Mouse (Mus musculus) kidney, adult 18-20 months (tissue): Measurements from ENCODE around the gene Copz1.
A peak's percentile ranks its signal among the peaks of the same experiment; 100 is the strongest.
"Not testable (repeated sequence)": the region's sequence is repeated elsewhere in the genome, so short reads cannot be mapped to it uniquely, and the experiment has no call there.

Experiments used
- DNase-seq: peaks from one replicate; pipeline ENCODE4 v3.0.0; 2021

Gene Copz1

DNA sequence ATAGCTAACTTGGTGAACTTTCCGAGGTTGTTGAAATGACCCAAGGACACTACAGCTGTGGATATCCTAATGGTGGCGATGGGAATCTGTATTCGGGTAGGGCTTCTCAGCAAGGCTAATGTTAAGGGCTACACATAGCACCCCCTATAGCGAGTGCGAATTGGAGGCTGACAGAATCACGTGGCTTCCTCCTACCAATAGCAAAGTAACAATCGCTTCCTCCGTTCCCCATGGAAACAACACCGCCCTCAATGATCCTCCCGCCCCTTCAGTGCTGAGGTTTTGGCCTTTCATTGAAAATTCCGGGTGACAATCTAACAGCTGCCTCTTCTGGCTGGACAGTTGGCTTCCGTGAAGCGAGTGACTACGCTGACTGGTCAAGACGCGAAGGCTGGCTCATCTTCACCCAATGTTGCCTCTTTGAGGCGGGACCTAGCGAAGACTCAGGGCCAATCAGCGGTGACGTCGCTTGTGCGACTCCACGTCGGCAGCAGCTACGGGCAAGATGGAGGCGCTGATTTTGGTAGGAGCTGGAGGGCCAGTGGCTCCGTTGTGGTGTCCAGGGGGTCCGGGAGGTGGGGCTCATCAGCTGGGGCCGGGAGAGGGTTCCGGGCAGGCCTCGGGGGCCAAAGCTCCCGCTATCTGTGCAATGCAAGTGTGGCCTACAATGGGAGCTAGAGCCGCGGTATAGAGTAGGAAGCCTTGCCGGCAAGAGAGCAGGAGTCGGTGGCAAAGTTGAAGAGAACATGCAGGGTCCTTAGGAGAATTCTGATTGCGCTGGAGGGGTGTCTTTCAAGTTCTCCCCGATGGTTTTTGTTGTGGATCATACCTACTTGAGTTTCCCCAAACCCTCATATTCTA, at the start of gene Copz1:
TSS of gene Copz1 (plus strand) at position 296 of the 861 bp plus-strand sequence.
- peak; percentile 93 for DNase-seq

DNA sequence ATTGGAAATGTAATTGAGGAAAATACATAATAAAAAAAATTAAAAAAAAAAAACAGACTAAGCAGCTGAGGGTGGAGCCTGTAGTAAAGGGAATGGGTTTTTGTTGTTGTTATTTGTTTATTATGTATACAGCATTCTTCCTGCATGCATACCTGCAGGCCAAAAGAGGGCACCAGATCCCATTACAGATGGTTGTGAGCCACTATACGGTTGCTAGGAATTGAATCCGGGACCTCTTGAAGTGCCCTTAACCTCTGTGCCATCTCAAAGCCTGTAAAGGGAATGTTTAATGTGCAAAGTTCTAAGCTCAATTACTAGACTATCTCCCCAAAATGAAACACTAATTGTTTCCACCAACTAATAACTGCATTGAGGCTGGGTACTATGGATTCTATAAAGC, 48.4 kb upstream of the Copz1 start:
- DNase-seq, result no peak

DNA sequence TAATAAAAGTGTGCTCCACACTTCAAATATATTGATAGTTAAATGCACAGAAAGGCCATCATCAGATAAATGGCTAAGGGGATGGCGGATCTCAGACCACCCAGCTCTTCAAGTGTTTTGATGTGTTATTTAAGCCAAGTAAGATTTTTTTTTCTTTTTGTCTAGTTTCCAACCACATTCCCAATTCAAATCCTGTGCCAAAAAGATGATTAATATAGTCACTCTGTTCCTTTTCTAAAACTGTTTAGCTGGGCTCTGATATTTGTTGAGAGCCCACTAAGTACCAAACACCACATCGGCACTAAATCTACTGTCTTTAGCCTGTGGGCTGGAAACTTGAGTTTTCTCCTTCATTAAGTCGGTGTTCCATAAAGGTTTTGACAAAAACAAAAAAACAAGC, 45.5 kb upstream of the Copz1 start:
- DNase-seq, result no peak

GRCm38 (mm10) chr15:103227572-103227971, 44.9 kb upstream of the Copz1 start:
- no peak for DNase-seq

DNA sequence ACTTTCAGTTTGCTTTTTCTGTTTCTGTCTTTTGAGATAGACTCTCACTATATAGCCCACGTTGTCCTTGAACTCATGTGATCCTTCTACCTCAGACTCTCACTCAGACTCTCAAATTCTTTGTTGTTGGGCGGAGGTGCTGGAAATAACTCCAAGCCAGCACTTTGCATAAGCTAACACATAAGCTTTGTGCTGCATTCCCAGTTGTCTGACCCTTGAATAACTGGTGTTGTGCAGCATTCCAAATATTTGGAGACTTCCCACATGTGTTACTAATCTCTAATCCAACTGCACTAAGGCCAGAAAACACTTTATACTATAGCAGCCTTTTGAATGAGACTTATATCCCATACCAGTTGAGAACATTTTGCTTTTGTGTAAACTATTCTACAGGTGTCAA, 43.6 kb upstream of the Copz1 start:
- no peak for DNase-seq

DNA sequence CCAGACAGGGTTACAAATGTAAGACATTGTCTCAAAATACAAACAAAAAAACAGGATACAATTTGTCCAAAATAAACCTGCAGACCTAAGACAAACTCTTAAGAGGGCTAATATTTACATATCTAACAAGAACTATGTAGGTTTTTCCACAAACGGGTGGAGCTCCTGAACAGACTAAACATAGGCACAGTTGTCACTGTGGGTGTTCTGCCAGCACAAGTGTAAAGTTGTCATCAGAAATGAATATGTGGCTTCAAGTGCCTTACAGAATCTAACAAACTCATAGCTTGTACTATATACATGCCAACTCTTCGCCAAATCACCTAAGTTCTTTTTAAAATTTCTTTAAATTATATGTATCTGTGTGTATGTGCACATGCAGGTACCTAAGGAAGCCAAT, 39.4 kb upstream of the Copz1 start:
- no peak for DNase-seq

GRCm38 (mm10) chr15:103237295-103237694, 35.2 kb upstream of the Copz1 start:
- no peak for DNase-seq

DNA sequence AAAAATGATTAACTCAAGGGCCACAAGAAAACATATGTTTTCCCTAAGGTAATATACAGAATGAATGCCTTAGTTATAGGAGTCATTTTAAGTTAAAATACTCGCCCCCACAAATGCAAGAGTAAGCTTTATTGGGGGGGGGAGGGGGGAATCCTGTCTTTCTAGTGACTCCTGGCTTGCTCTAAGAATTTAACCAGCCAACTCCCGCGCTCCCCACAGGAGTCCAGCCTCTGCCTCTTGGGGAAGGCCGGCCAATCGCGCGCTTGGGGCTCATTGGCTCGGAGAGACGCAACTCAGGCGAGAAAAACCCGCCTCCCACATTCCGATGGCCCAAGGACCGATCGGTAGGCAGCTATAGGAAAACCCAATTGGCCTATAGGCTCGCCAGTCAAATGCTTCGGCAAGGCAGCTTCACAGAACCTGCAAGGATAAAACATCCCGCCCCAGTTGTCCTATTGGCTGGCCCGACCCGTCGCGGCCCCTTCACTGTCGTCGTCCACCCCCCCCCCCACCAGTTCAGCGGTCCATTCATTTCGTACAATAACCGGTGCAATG, 33.3 kb upstream of the Copz1 start:
- peak; percentile 87 for DNase-seq

DNA sequence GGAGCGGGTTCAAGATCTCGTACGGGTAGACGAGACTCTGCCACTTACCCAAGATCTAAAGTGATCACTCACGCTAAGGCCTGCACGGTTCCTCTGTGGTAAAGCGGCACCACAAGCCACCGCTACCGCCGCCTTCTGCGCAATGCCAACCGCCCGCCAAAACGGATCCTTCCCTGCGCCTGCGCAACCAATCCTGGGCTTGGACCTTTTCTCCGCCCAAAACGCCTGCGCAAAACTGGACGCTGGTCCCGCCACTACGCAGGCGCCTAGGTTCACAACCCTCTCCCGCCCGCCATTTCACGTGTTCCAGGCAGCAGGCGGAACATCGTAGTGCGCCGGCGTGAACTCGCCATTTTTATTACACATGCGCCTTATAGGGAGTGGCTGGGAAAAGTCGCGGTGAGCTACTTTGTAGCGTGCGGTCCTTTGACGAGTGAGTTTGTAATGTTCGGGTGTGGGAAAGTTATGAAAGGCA, 32.8 kb upstream of the Copz1 start, which contains the start of gene Cbx5:
TSS of gene Cbx5 (minus strand) at position 132 of the 475 bp plus-strand sequence.
- DNase-seq, result peak; percentile 98

DNA sequence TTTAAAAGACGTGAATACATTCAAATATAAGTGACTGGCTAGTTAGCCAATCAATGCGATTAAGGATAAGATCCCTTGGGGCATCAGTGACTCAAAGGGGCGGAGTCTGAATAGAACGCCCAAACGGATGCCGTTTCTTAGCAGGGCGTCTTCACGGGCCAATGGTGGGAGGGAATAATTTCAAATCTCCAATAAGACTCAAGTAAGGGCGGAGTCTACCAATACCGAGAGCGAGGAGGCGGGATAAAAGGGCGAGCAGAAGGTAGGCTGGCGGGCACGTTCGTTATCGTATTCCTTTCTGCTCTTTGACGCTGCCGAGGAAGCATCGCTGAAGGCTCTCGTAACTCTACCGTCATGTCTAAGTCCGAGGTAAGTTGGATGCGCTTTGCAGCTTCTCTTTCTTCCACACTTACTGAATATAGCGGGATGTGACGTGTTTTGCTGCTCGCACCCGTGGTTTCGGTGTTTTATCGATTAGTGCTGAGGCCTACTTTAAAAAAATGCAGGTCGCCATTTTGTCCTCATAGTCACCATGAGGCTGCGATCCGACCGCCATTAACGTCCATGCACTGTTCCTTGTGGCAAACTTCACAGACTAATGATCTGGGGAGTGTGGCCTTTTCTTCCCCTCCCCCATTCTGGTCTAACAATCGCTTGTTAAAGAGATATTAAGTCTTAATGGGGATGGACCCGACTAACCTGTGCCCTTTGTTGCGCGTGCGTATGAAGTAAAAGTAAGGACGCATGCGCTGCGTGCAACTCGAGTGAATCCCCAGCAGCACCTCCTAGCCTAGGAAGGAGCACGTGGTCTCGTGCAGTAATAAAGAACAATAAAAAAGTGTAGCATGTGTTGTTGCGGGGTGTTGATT, 32.1 kb upstream of the Copz1 start, which contains the start of gene Hnrnpa1:
TSS of gene Hnrnpa1 (plus strand) at position 273 of the 869 bp plus-strand sequence.
- peak; percentile 92 for DNase-seq

DNA sequence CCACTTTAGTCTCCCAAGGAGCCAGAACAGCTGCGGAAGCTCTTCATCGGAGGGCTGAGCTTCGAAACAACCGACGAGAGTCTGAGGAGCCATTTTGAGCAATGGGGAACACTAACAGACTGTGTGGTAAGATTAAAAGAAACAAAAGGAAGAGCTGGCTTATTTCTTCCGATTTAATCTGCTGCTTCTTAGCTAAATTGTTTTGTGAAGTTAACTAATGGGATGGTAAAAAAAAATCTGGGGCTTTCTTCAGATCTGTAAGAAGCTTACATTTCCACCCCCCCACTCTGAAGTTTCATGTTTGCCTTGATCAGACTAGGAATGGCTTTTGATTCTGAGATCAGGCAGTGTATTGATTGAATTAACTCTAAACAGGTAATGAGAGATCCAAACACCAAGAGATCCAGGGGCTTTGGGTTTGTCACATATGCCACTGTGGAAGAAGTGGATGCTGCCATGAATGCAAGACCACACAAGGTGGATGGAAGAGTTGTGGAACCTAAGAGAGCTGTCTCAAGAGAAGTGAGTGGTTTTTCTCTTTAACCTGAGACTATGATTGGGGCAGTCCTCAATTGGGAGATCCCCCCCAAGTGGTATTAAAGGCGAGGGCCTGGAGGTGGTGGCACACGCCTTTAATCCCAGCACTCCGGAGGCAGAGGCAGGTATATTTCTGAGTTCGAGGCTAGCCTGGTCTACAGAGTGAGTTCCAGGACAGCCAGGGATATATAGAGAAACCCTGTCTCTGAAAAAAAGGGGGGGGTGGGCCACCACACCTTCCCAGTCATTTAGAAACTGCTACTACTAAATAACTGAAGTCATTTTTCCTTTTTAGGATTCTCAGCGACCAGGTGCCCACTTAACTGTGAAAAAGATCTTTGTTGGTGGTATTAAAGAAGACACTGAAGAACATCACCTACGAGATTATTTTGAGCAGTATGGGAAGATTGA, 31.2 kb upstream of the Copz1 start:
- not testable (repeated sequence) for DNase-seq

GRCm38 (mm10) chr15:103242885-103243284, 29.6 kb upstream of the Copz1 start:
- no peak for DNase-seq

- no peak for DNase-seq
Observed at GRCm38 (mm10) chr15:103245616-103246015, 26.9 kb upstream of the Copz1 start.

- DNase-seq, result no peak
Observed at GRCm38 (mm10) chr15:103247078-103247781, 25.3 kb upstream of the Copz1 start.

DNA sequence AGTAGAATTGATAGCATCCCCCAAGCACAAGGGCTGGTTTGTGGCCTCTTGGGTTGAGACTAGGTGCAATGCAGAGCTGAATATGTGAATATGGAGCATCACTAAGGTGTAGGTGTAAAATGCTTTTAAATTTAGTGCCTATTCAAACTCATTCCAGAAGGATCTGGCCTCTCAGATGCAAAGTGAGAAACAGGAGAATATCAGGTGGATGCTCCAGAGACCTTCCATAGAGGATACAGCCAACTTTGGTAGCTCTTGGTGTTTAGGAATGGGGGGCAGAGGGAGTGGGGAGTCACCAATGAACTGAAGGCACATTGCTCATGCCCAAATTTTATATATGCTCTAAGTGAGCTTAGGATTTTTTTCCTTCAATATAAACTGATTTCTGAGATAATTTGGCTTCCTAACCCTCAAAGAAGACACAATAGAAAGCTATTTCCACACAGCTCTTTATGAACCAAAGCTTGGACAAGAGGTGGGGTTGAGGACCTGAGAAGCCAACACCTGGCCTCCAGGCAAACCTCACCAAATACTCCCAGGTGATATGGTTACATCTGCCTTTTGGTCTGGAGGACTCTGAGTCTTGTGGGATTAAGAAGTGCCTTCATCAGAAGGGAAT, 24.6 kb upstream of the Copz1 start:
- DNase-seq, result no peak

- DNase-seq, result peak; percentile 21
Observed at GRCm38 (mm10) chr15:103248401-103249313, 23.9 kb upstream of the Copz1 start.

DNA sequence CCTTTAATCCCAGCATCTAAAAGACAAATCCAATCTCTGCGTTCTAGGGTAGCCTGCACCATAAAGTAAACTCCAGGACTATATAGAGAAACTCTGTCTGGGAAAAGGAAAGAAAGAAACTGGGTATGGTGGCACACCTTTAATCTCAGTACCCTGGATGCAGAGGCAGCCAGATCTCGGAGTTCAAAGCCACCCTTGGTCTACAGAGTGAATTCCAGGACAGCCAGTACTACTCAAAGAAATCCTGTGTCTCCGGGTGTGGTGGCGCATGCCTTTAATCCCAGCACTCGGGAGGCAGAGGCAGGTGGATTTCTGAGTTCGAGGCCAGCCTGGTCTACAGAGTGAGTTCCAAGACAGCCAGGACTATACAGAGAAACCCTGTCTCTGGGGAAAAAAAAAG, 23.0 kb upstream of the Copz1 start:
- not testable (repeated sequence) for DNase-seq

GRCm38 (mm10) chr15:103250195-103250740, 22.2 kb upstream of the Copz1 start:
- peak; percentile 76 for DNase-seq

DNA sequence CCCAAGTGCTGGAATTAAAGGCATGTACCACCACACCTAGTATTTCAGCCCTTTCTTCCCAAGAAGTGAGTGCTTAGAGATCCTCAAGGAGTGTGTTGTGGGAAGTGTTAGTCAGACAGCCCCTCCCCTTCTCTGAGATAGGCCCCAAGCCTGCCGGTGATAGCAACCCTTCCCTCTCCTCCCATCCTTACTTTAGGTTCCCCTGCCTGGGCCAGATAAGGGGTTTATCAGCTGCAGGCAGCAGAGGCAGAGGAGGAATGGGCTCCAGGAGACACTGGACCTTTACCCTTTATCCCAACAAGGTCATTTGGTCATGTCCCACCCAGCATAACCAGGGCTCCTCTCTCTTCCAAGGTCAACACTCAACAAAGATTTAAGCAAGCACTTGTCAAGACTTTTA, 20.9 kb upstream of the Copz1 start:
- DNase-seq, result no peak
